Mouse (Mus musculus) right cerebral cortex, adult 18-20 months (tissue): ENCODE results near the gene Cse1l.

Source experiments
- DNase-seq: peaks from one replicate; pipeline ENCODE4 v3.0.0; 2022; ENCODE audit warnings: mixed read lengths

Gene Cse1l

DNA sequence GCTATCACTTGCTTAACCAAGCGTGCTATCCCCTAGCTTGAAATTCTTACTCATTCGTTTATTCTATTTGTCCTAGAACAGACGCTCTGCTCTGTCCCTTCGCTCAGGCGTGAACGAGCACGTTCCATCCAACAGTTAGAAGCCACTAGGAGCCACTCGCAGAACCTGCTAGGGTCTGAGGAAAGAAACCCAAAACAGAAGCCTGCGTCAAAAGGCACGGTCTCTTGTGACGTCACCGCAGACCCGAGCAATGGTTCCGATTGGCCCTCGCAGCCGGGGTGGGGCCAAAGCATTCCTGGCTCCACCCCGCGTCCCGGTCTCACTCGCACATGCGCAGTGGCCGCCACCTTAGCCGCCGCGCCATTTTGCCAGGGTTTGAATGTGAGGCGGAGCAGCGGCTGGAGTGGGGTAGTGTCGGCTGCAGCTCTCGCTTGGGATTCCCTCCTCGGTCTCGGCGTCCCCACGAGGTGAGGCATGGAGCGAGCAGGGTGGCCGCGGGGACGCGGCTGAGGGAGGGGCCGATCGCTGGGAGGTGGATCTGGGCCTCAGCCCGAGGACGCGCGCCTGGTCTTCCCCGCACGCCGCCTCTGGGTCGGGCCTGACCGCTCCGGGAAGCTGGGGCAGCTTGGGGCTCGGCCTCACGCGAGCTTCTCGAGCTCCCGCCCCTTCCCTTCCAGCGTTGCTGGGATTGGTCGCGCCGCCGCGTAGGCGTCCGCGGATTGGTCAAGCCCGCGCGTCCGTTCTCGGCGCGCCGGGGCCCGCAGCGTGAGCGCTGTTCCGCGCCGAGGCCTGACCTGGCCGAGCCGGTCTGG, at the start of gene Cse1l:
Cse1l (plus strand) TSS at position 330 of the 812 bp plus-strand sequence.
- peak; percentile 97 for DNase-seq

- DNase-seq = no peak
Observed at GRCm38 (mm10) chr2:166856366-166856765, 49.5 kb upstream of the Cse1l start.

- no peak for DNase-seq
Observed at GRCm38 (mm10) chr2:166857118-166857517, 48.7 kb upstream of the Cse1l start.

- no peak for DNase-seq
Observed at GRCm38 (mm10) chr2:166859214-166859613, 46.6 kb upstream of the Cse1l start.

DNA sequence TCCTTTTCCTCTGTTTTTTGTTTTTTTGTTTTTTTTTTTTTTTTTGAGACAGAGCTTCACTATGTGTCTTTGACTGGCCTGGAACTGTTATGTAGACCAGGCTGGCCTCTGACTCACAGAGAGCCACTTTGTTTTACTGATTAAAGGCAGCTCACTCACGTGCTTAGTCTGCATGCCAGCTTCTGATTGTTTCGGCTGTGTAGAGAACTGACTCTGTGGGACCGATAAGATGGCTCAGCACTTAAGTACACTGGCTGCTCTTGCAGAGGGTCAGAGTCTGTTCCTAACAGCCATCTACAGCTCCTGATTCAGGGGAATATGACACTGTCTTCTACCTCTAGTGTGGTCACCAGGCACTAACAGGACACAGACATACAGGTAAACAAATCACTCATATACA, 43.3 kb upstream of the Cse1l start:
- no peak for DNase-seq

DNA sequence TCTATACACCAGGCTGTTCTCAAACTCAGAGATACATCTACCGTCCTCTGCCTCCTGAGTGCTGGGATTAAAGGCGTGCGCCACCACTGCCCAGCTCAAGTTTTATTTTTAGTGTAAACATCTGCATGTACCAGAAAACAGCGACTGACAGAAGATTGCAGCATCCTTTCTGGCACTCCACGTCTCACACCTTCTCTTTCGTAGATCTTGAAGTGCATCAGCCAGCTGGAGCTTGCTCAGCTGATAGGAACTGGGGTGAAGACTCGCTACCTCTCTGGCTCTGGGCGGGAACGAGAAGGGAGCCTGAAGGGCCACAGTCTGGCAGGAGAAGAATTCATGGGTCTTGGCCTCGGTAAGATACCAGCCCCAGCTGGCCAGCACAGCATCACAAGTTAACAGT, 40.4 kb upstream of the Cse1l start:
- DNase-seq = no peak

DNA sequence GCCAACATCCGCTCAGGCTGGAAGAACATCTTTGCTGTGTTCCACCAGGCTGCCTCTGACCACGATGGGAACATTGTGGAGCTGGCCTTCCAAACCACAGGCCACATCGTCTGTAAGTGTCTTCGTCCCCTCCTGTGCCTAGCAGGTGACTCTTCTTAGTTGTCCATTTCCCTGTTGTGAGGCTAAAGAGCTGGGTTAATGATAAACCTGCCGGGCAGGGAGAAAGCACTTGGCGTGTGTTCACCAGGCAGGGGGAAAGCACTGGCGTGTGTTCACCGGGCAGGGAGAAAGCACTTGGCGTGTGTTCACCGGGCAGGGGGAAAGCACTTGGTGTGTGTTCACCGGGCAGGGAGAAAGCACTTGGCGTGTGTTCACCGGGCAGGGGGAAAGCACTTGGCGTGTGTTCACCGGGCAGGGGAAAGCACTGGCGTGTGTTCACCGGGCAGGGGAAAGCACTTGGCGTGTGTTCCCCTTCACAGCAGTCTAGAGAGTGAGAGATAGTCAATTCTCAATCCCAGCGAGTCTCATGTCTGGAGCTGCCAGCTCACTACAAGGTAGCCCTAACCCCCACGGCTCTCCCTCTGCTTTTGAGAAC, 35.5 kb upstream of the Cse1l start:
- no peak for DNase-seq

- DNase-seq = no peak
Observed at GRCm38 (mm10) chr2:166870899-166871298, 34.9 kb upstream of the Cse1l start.

GRCm38 (mm10) chr2:166874675-166875280, 31.1 kb upstream of the Cse1l start:
- DNase-seq = no peak

GRCm38 (mm10) chr2:166875561-166875960, 30.3 kb upstream of the Cse1l start:
- DNase-seq = no peak

- DNase-seq = no peak
Observed at GRCm38 (mm10) chr2:166876331-166876730, 29.5 kb upstream of the Cse1l start.

DNA sequence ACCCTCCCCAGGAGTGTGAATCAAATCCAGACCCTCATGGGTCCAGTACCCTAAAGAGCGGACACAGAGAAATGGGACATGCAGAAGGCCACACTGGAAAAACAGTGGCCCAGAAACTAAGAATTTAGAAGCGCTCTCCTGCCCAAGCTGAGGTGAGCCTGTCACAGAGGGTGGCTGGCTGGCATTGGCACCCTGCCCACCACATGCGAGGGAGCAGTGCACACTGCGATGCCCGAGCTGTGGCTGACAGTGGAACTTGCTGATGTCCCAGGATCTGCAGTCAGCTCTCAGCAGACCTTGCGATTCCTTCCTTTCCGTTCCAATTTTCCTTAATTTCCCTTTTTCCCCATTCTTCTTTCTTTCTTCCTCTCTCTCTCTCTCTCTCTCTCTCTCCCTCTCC, 20.8 kb upstream of the Cse1l start:
- DNase-seq = no peak

DNA sequence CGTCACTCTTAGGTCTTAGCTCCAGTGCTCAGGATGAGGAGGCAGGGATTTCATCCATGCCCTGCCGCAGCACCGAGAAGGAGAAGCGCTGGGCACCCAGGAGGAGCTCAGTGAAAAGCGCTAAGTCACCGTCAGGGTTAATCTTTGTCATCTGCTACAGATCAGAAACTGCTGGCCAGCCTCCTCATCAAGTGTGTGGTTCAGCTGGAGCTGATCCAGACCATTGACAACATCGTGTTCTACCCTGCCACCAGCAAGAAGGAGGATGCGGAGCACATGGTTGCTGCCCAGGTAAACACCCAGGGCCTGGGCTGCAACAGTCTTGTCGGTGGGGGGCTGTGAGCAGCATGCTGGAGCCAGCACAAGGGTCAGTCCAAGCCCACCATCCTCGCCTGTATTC, 20.2 kb upstream of the Cse1l start:
- no peak for DNase-seq

GRCm38 (mm10) chr2:166886231-166886630, 19.6 kb upstream of the Cse1l start:
- DNase-seq = no peak

GRCm38 (mm10) chr2:166887816-166888215, 18.0 kb upstream of the Cse1l start:
- DNase-seq = no peak

GRCm38 (mm10) chr2:166891366-166891880, 14.4 kb upstream of the Cse1l start:
- DNase-seq = no peak

- no peak for DNase-seq
Observed at GRCm38 (mm10) chr2:166892158-166892680, 13.6 kb upstream of the Cse1l start.

DNA sequence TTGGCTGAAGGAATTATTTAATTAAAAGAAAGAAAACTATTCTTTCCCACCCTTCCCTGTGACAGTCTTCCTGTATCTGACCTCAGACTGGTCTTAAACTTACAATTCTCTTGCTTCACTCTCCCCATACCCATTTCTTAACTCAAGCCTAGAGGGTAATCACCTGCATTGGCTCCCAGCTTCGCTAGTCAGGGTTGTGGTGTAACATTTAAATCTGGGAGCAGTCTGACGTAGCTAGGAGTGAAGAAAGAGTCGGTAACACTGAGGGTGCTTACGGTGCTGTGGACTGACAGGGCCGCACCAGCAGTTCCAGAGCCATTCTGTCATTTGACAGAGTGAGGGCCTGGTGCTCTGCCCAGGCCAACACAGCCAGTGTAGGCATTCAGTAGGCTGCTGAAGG, 12.8 kb upstream of the Cse1l start:
- DNase-seq = no peak

DNA sequence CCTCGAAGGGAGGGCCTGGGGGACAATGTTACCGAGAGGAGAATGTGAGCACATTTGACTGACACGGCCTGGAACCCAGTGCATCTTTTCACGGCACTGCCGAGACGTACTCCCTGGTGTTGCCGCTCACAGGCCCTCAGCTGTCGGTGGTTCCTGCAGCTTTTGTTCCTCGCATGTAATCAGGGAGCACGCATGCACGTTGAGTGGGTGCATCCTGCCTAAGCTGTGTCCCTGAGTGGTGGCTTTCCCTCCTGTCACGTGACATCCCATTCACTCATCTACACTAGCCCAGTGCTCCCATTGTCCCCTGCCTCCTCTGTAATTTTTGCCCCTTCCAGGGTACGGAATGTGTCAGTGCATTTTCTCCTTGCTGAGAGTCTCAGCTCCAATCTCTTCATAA, 9.5 kb upstream of the Cse1l start:
- no peak for DNase-seq

- peak; percentile 55 for DNase-seq
Observed at GRCm38 (mm10) chr2:166896974-166897373, 8.9 kb upstream of the Cse1l start.

GRCm38 (mm10) chr2:166899161-166899560, 6.7 kb upstream of the Cse1l start:
- DNase-seq = no peak

- DNase-seq = no peak
Observed at GRCm38 (mm10) chr2:166899746-166900145, 6.1 kb upstream of the Cse1l start.

DNA sequence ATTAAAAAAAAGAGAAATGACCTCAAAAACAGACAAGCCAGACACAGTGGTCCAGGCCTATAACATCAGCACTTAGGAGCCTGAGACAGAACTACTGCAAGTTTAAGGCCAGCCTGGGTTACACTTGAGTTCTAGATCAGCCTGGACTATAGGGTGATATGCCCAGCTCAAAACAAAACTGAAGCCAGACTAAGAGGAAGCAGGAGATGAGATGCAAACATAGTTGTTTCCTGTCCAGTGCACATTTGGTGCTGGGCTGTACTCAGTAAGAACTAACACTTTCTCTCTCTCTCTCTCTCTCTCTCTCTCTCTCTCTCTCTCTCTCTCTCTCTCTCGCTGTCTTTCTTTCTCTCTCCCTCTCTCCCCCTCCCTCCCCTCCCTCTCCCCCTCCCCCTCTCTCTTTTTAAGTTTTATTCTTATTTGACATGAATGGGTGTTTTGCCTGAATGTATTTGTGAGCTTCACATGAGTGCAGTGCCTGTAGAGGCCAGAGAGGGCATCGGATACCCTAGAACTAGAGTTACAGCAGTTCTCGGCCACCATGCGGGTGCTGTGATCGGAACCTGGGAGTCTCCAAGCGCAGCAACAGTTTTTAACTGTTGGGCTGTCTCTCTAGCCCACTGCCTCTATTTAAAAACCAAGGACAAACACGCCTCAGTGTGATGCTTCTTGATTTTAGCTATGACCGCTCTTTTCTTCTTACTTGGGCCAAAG, 4.9 kb upstream of the Cse1l start:
- DNase-seq = no peak
